Mouse (Mus musculus) common myeloid progenitor, adult 5-6 weeks (primary cell): Measurements from ENCODE around the gene Prtg. TPM values are rescaled to one million over a fixed set of nuclear protein-coding genes. Genes with fewer than 3 reads are reported as not detected.
A peak's percentile ranks its signal among the peaks of the same experiment; 100 is the strongest.

Experiments used
- ATAC-seq: replicated peaks from 2 replicates; pipeline ENCODE4 v1.8.0; 2016; ENCODE audit warnings: low read depth, mild to moderate bottlenecking, moderate TSS enrichment, inconsistent platforms; ENCODE audit not compliant: poor library complexity, severe bottlenecking
- total RNA-seq: library from RNA; stranded (forward); fragments of 200-1000, 187-1606 nt; gene quantifications from 2 replicates; pipeline ENCODE4 v1.2.3, GENCODE M21; 2017

The Prtg gene
- total RNA-seq, 1 experiment from 2014 or later: not detected

- no peak for ATAC-seq
Measured at GRCm38 (mm10) chr9:72853681-72854190, 47.1 kb downstream of the Prtg start.

GRCm38 (mm10) chr9:72856721-72857120 lies 50.0 kb downstream of the Prtg start:
- ATAC-seq: no peak

- ATAC-seq: no peak
Measured at GRCm38 (mm10) chr9:72860764-72861163, 54.1 kb downstream of the Prtg start.

GRCm38 (mm10) chr9:72861235-72861634 lies 54.6 kb downstream of the Prtg start:
- ATAC-seq: no peak

- no peak for ATAC-seq
Measured at GRCm38 (mm10) chr9:72862186-72862585, 55.5 kb downstream of the Prtg start.

- ATAC-seq: no peak
Measured at GRCm38 (mm10) chr9:72862955-72863354, 56.3 kb downstream of the Prtg start.

GRCm38 (mm10) chr9:72863773-72864172 lies 57.1 kb downstream of the Prtg start:
- no peak for ATAC-seq

- no peak for ATAC-seq
Measured at GRCm38 (mm10) chr9:72867434-72867833, 60.8 kb downstream of the Prtg start.

GRCm38 (mm10) chr9:72868774-72869173 lies 62.1 kb downstream of the Prtg start:
- ATAC-seq: no peak

GRCm38 (mm10) chr9:72871506-72872297 lies 65.0 kb downstream of the Prtg start:
- no peak for ATAC-seq

- ATAC-seq: no peak
Measured at GRCm38 (mm10) chr9:72872298-72873130, 65.8 kb downstream of the Prtg start.

- no peak for ATAC-seq
Measured at GRCm38 (mm10) chr9:72875878-72876277, 69.2 kb downstream of the Prtg start.

- peak; percentile 74 for ATAC-seq
Measured at GRCm38 (mm10) chr9:72877905-72878304, 71.2 kb downstream of the Prtg start.

GRCm38 (mm10) chr9:72878656-72879055 lies 72.0 kb downstream of the Prtg start:
- no peak for ATAC-seq

GRCm38 (mm10) chr9:72879601-72880000 lies 72.9 kb downstream of the Prtg start:
- ATAC-seq: no peak

- ATAC-seq: no peak
Measured at GRCm38 (mm10) chr9:72880225-72880960, 73.7 kb downstream of the Prtg start.

GRCm38 (mm10) chr9:72881026-72881768 lies 74.5 kb downstream of the Prtg start:
- ATAC-seq: no peak

GRCm38 (mm10) chr9:72883940-72884339 lies 77.3 kb downstream of the Prtg start:
- ATAC-seq: peak; percentile 93

- ATAC-seq: peak; percentile 54; the same call in 1 of the 2 replicates
Measured at GRCm38 (mm10) chr9:72889777-72890176, 83.1 kb downstream of the Prtg start.
